Mouse (Mus musculus) spleen, adult 2 months (tissue): ENCODE results near the gene Tiam1.

Source experiments
- CTCF ChIP-seq: fragments of 200-500 bp; IDR thresholded peaks from 2 replicates; pipeline ENCODE4 v1.5.1; 2011; ENCODE audit warnings: mild to moderate bottlenecking, inconsistent platforms; ENCODE audit not compliant: insufficient read depth, insufficient read length, insufficient replicate concordance; ENCODE audit errors: extremely low read depth
- POLR2A ChIP-seq: fragments of 200-500 bp; IDR thresholded peaks from 2 replicates; pipeline ENCODE4 v1.6.1; 2011; ENCODE audit warnings: low read depth, low read length, inconsistent platforms

- TF ChIP-seq CTCF (no peak), POLR2A (no peak)
Observed at GRCm38 (mm10) chr16:89958030-89958429, 185.5 kb downstream of the Tiam1 start.
